Mouse (Mus musculus): ENCODE measurements around the gene Tmem212. TPM values are rescaled to one million over a fixed set of nuclear protein-coding genes. Genes with fewer than 3 reads are reported as not detected.

Tmem212 gene
- polyA plus RNA-seq, 1 experiment from 2014 or later: not detected

DNA sequence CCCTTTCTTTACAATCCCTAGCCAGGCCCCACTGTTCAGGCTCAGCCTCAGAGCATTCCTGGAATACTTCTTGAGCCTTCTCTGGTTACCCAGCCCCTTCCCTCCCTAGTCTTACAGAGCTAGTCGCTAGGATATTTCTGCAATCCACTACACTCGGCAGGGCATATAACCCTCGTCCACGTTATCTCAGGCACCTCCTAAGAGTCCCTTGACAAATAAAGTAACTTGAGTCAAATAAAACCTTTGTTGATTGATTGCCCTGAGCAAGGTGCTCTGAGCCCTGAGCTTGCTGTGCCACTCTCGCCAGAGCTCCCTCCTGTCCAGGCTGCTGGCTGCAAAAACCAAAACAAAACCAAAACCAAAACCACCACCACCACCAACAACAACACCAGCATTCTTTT is 37.0 kb downstream of the Tmem212 start:
- Histone ChIP-seq H3K4me3 (replicated peaks; ENCODE audit: low read length) (peak overlapping the region; percentile 12; the same call in 1 of the 2 replicates), H3K36me3 (ENCODE audit: control insufficient read depth, insufficient read depth, low read length) (no peaks in the 10 kb centered on the region), H3K9ac (ENCODE audit: low read length) (peak overlapping the region; percentile 29; the same call in 1 of the 2 replicates), H3K9me3 (replicated peaks; ENCODE audit: control insufficient read depth, low read length) (no peaks in the 10 kb centered on the region), H3K4me2 (ENCODE audit: low read depth, low read length) (peak overlapping the region; percentile 43), H3K27me3 (ENCODE audit: control insufficient read depth, insufficient read depth, low read length) (no peaks in the 10 kb centered on the region), H3K27ac (ENCODE audit: low read length) (peak overlapping the region; percentile 63), H3K4me1 (ENCODE audit: control insufficient read depth, insufficient read depth, low read length) (peaks cover 58% of the 10 kb centered on the region)
- 4% methylated on average over 5 of the region's 5 CpGs for WGBS
- ATAC-seq (ENCODE audit: insufficient read depth, low FRiP score): peak; percentile 61; the same call in 1 of the 2 replicates

DNA sequence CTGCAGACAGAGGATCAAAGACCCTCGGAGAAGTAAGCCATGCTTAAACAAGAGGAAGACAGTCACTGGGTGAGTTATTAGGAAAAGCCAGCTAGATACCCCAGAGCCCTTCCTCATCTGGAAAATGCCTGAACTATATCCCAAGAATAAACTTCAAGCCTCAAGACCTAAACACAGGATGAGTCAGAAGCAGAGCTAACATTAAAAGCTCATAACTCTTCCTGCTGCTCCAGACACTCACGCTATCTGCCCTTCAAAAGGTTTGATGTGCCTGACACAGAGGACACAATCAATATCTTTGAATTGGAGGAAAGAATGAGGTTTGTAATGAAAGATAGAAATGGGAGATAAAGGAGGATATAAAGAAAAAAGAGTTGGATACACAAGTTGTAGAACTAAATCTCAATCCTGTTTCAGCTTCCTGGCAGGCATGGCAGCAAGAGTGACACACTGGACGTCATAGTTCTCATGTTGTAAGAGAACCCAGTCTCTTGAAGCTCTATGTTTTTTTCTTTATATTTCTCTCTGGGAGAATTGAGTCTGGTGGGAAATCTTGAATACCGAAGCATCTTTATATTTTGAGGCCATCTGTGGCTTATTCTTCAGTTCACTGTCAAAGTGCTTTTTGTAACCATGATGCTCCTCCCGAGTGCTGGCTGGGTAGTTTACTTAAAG is 37.6 kb downstream of the Tmem212 start:
- Histone ChIP-seq H3K27ac (ENCODE audit: low read length) (peak overlapping the region; percentile 63), H3K4me2 (ENCODE audit: low read depth, low read length) (peak overlapping the region; percentile 43), H3K4me1 (ENCODE audit: control insufficient read depth, insufficient read depth, low read length) (peaks cover 59% of the 10 kb centered on the region), H3K4me3 (replicated peaks; ENCODE audit: low read length) (no peak overlapping the region), H3K9ac (ENCODE audit: low read length) (0 out of 2 replicates have a peak overlapping the region, but pooled peaks have one; percentile 2), H3K9me3 (replicated peaks; ENCODE audit: control insufficient read depth, low read length) (no peaks in the 10 kb centered on the region), H3K27me3 (ENCODE audit: control insufficient read depth, insufficient read depth, low read length) (no peaks in the 10 kb centered on the region), H3K36me3 (ENCODE audit: control insufficient read depth, insufficient read depth, low read length) (no peaks in the 10 kb centered on the region)
- WGBS: 20% methylated on average over 5 of the region's 5 CpGs
- ATAC-seq (ENCODE audit: insufficient read depth, low FRiP score): no peak

DNA sequence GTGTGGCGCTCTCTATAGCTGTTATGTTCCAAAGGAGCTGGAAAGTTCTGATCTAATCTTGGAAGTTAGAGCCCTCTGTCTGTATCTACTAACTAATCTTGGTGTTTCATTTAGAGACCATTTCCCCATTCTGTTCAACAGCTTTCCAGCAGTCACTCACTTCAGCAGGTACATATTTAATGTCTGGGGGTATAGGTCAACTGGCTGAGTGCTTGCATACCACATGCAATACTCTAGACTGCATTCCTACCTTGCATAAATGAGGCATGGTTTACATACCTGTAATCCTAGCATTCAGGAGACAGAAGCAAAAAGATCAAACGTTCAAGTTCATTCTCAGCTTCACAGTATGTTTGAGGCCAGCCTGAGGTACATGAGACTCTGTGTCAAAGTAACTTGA is 39.9 kb downstream of the Tmem212 start:
- Histone ChIP-seq H3K27ac (ENCODE audit: low read length) (no peak overlapping the region), H3K4me1 (ENCODE audit: control insufficient read depth, insufficient read depth, low read length) (peaks cover 41% of the 10 kb centered on the region)
- WGBS: 69% methylated on average over 2 of the region's 2 CpGs

DNA sequence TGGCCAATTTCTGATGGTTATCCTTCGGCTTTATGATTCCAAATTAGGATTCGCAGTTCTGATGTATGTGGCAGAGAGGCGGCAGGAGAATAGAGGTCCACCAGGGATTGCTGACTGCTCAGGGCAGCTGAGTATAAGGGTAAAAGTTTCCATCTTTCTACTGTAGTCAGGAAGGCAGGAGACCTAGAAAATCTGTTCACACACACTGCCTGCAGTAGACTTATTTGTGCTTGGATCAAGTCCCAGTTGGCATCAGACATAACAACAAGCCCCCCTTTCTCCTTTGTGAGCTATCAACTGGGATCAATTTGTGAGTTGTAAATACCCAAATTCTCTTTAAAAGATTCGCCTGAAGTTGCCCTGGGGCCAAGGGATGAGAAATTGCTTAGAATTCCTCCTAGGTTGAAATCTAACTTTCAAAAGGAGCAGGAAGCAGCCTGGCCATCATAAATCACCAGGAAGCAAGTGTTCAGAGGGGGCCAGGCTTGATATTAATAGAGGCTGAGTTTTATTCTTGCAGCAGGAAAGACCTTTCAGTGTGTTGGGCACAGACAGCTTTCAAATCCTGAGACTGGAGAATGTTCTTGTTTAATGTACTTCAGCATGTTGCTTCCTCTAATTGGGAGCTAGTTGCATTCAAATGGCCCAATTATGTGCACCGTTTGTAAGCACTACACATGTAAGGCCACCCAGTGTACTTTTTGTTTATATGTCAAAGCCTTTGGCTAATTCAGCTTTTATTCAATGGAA is 41.6 kb downstream of the Tmem212 start:
- Histone ChIP-seq H3K36me3 (ENCODE audit: control insufficient read depth, insufficient read depth, low read length) (no peaks in the 10 kb centered on the region), H3K9ac (ENCODE audit: low read length) (no peak overlapping the region), H3K4me2 (ENCODE audit: low read depth, low read length) (no peak overlapping the region), H3K4me3 (replicated peaks; ENCODE audit: low read length) (no peak overlapping the region), H3K27me3 (ENCODE audit: control insufficient read depth, insufficient read depth, low read length) (no peaks in the 10 kb centered on the region), H3K27ac (ENCODE audit: low read length) (peak overlapping the region; percentile 39; the same call in 1 of the 2 replicates), H3K9me3 (replicated peaks; ENCODE audit: control insufficient read depth, low read length) (no peaks in the 10 kb centered on the region), H3K4me1 (ENCODE audit: control insufficient read depth, insufficient read depth, low read length) (peaks cover 33% of the 10 kb centered on the region)
- 62% methylated on average over 5 of the region's 5 CpGs for WGBS
- ATAC-seq (ENCODE audit: insufficient read depth, low FRiP score): no peak

More for the DNA sequence above, 39.9 kb downstream of the Tmem212 start:
- ATAC-seq (ENCODE audit: insufficient read depth, low FRiP score): no peak
- no peaks in the 10 kb centered on the region for H3K9me3 ChIP-seq (replicated peaks; ENCODE audit: control insufficient read depth, low read length)
- H3K27me3 ChIP-seq (ENCODE audit: control insufficient read depth, insufficient read depth, low read length): no peaks in the 10 kb centered on the region
- no peak overlapping the region for H3K9ac ChIP-seq (ENCODE audit: low read length)
- no peaks in the 10 kb centered on the region for H3K36me3 ChIP-seq (ENCODE audit: control insufficient read depth, insufficient read depth, low read length)
- H3K4me2 ChIP-seq (ENCODE audit: low read depth, low read length): no peak overlapping the region
- H3K4me3 ChIP-seq (replicated peaks; ENCODE audit: low read length): no peak overlapping the region

DNA sequence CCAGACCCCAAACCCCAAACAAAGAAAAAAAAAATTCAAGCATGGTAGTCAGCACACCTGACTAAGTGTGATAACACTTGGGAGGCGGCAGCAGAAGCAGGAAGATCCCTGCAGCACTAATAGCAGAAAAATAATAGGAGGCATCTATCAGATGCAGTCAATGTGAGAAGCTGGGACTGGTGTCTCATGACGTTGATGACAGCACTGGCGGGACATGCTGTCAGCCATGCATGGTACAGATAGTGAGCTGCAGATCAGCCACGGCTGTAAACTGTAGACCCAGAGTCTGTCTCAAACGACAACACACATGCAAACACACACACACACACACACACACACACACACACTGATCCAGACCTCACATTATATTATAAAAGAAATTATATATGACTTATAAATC is 52.9 kb downstream of the Tmem212 start:
- ATAC-seq (ENCODE audit: insufficient read depth, low FRiP score): no peak
- no peak overlapping the region for H3K9ac ChIP-seq (ENCODE audit: low read length)
- H3K27ac ChIP-seq (ENCODE audit: low read length): no peak overlapping the region
- WGBS: 76% methylated on average over 5 of the region's 5 CpGs
- H3K27me3 ChIP-seq (ENCODE audit: control insufficient read depth, insufficient read depth, low read length): no peaks in the 10 kb centered on the region
- H3K4me1 ChIP-seq (ENCODE audit: control insufficient read depth, insufficient read depth, low read length): no peaks in the 10 kb centered on the region
- H3K4me3 ChIP-seq (replicated peaks; ENCODE audit: low read length): no peak overlapping the region
- H3K4me2 ChIP-seq (ENCODE audit: low read depth, low read length): no peak overlapping the region
- H3K9me3 ChIP-seq (replicated peaks; ENCODE audit: control insufficient read depth, low read length): no peaks in the 10 kb centered on the region
- no peaks in the 10 kb centered on the region for H3K36me3 ChIP-seq (ENCODE audit: control insufficient read depth, insufficient read depth, low read length)

DNA sequence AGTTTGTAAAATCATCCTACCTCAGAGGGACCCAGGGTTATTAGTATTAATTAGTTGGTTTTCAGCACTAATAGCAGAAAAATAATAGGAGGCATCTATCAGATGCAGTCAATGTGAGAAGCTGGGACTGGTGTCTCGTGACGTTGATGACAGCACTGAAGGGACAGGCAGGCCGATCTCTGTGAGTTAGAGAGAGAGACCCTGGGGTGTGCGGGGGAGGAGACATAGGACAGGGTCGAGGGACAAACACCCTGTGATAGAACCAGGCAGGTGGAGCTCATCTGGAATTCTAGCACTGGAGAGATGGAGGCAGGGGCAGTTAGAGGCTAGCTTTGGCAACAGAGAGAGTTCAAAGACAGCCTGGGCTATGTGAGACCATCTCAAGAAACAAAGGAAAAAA is 53.3 kb downstream of the Tmem212 start:
- WGBS: 71% methylated on average over 5 of the region's 5 CpGs
- Histone ChIP-seq H3K27ac (ENCODE audit: low read length) (no peak overlapping the region), H3K4me2 (ENCODE audit: low read depth, low read length) (no peak overlapping the region), H3K9me3 (replicated peaks; ENCODE audit: control insufficient read depth, low read length) (no peaks in the 10 kb centered on the region), H3K27me3 (ENCODE audit: control insufficient read depth, insufficient read depth, low read length) (no peaks in the 10 kb centered on the region), H3K36me3 (ENCODE audit: control insufficient read depth, insufficient read depth, low read length) (no peaks in the 10 kb centered on the region), H3K4me1 (ENCODE audit: control insufficient read depth, insufficient read depth, low read length) (no peaks in the 10 kb centered on the region), H3K9ac (ENCODE audit: low read length) (no peak overlapping the region), H3K4me3 (replicated peaks; ENCODE audit: low read length) (no peak overlapping the region)
- no peak for ATAC-seq (ENCODE audit: insufficient read depth, low FRiP score)

DNA sequence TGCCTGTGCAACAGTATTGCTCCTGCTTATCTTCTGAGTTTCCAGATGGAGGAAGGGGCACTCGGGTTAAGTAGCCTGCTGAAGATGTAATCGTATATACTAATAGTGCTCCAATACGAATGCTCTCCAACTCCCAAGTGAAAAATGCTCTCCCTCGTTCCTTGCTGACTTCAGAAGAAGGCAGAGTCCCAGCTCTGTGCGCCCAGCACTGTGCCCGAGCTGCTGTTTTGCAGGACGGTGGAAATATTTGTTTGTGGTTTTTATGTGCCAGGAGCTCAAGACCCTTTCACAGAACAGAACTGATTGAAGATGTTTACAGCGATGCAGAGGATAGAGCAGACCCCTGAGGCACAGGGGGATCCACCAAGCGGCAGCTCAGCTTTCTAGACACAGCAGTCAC is 55.9 kb downstream of the Tmem212 start:
- Histone ChIP-seq H3K4me2 (ENCODE audit: low read depth, low read length) (no peak overlapping the region), H3K4me1 (ENCODE audit: control insufficient read depth, insufficient read depth, low read length) (no peaks in the 10 kb centered on the region), H3K36me3 (ENCODE audit: control insufficient read depth, insufficient read depth, low read length) (no peaks in the 10 kb centered on the region), H3K4me3 (replicated peaks; ENCODE audit: low read length) (no peak overlapping the region), H3K27ac (ENCODE audit: low read length) (no peak overlapping the region), H3K9ac (ENCODE audit: low read length) (no peak overlapping the region), H3K9me3 (replicated peaks; ENCODE audit: control insufficient read depth, low read length) (no peaks in the 10 kb centered on the region), H3K27me3 (ENCODE audit: control insufficient read depth, insufficient read depth, low read length) (no peaks in the 10 kb centered on the region)
- WGBS: 40% methylated on average over 9 of the region's 9 CpGs
- ATAC-seq (ENCODE audit: insufficient read depth, low FRiP score): no peak

DNA sequence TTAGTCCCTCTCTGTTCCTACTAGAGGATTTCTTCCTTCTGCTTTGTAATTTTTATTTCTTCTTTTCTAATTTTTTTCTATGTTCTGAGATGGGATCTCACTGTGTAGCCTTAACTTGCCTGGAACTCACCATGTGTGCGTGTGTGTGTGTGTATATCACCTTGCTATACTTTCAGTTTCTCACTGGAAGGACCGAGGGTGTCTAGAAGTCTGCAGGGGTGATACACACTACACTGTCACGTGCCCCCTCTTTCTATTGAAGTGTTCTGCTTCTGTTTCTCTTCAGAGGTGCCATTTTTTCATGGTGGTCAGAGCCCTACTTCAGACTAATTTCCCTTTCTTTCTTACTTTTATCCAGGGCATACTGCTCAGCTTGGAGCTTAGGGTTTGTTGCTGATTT is 56.4 kb downstream of the Tmem212 start:
- Histone ChIP-seq H3K27me3 (ENCODE audit: control insufficient read depth, insufficient read depth, low read length) (no peaks in the 10 kb centered on the region), H3K9ac (ENCODE audit: low read length) (no peak overlapping the region), H3K4me3 (replicated peaks; ENCODE audit: low read length) (no peak overlapping the region), H3K27ac (ENCODE audit: low read length) (no peak overlapping the region), H3K36me3 (ENCODE audit: control insufficient read depth, insufficient read depth, low read length) (no peaks in the 10 kb centered on the region), H3K4me1 (ENCODE audit: control insufficient read depth, insufficient read depth, low read length) (no peaks in the 10 kb centered on the region), H3K9me3 (replicated peaks; ENCODE audit: control insufficient read depth, low read length) (no peaks in the 10 kb centered on the region), H3K4me2 (ENCODE audit: low read depth, low read length) (peak overlapping the region; percentile 9; the same call in 1 of the 2 replicates)
- no peak for ATAC-seq (ENCODE audit: insufficient read depth, low FRiP score)
- WGBS: 52% methylated on average over 3 of the region's 3 CpGs

DNA sequence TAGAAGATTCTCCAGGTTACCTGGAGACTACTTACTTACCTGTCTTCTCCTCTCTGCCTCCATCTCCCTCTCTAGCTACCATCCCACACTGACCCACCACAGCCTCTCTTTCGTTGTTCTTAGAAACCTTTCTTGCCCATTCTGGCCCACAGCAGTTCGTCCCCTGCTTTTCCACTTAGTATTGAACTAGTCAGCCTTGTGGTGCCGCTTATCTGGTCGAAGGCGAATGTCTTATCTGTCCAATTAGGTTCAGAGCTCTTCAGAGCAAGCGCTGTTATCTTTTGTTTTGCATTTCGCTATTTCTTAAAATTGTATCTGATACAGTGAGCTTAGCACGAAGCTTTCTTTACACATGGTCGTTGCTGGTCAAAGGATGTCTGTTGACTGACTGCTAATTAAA is 56.9 kb downstream of the Tmem212 start:
- 66% methylated on average over 9 of the region's 9 CpGs for WGBS
- ATAC-seq (ENCODE audit: insufficient read depth, low FRiP score): no peak
- Histone ChIP-seq H3K27me3 (ENCODE audit: control insufficient read depth, insufficient read depth, low read length) (no peaks in the 10 kb centered on the region), H3K4me2 (ENCODE audit: low read depth, low read length) (no peak overlapping the region), H3K4me3 (replicated peaks; ENCODE audit: low read length) (no peak overlapping the region), H3K4me1 (ENCODE audit: control insufficient read depth, insufficient read depth, low read length) (no peaks in the 10 kb centered on the region), H3K9ac (ENCODE audit: low read length) (no peak overlapping the region), H3K27ac (ENCODE audit: low read length) (no peak overlapping the region), H3K9me3 (replicated peaks; ENCODE audit: control insufficient read depth, low read length) (no peaks in the 10 kb centered on the region), H3K36me3 (ENCODE audit: control insufficient read depth, insufficient read depth, low read length) (no peaks in the 10 kb centered on the region)

Data from stomach, embryonic 16.5 days (tissue).